Mouse (Mus musculus): Measurements from ENCODE around the gene Zfp811. TPM values are rescaled to one million over a fixed set of nuclear protein-coding genes. Genes with fewer than 3 reads are reported as not detected.

Zfp811 gene
- polyA plus RNA-seq, 1 experiment from 2014 or later = 43.4 TPM

- H3K9ac ChIP-seq = no peak overlapping the region
- H3K27me3 ChIP-seq (replicated peaks) = no peaks in the 10 kb centered on the region
- H3K4me3 ChIP-seq = no peak overlapping the region
- H3K4me2 ChIP-seq (replicated peaks) = no peak overlapping the region
- no peaks in the 10 kb centered on the region for H3K4me1 ChIP-seq
- H3K27ac ChIP-seq = no peak overlapping the region
- H3K36me3 ChIP-seq = no peaks in the 10 kb centered on the region
- 50% methylated on average over 5 of the region's 5 CpGs for whole genome bisulfite sequencing
- no peak for ATAC-seq (ENCODE audit: low FRiP score, low read depth)
- no peaks in the 10 kb centered on the region for H3K9me3 ChIP-seq
These were observed 59.1 kb downstream of the Zfp811 start for GRCm38 (mm10) chr17:32750611-32751010.

Other genes starting within 250 kb of the Zfp811 start
- not detected in 2 replicates for gene Cyp4f37, start 188.6 kb downstream of the Zfp811 start, polyA plus RNA-seq (2016; fragmentation: Nextera tagmentation; extraction: Ambion mirVana)
- gene Cyp4f40, start 151.0 kb downstream of the Zfp811 start, polyA plus RNA-seq (2016; fragmentation: Nextera tagmentation; extraction: Ambion mirVana) = not detected in 2 replicates
- gene Cyp4f15, start 124.3 kb downstream of the Zfp811 start, polyA plus RNA-seq (2016; fragmentation: Nextera tagmentation; extraction: Ambion mirVana) = 0.22 and 0.84 TPM in 2 replicates
- gene Zfp871, start 21.6 kb downstream of the Zfp811 start, polyA plus RNA-seq (2016; fragmentation: Nextera tagmentation; extraction: Ambion mirVana) = 39.9 and 44.9 TPM in 2 replicates
- 15.7 and 17.3 TPM in 2 replicates for gene Zfp799, start 20.3 kb upstream of the Zfp811 start, polyA plus RNA-seq (2016; fragmentation: Nextera tagmentation; extraction: Ambion mirVana)
- 6.5 and 7.9 TPM in 2 replicates for gene Zfp870, start 81.7 kb upstream of the Zfp811 start, polyA plus RNA-seq (2016; fragmentation: Nextera tagmentation; extraction: Ambion mirVana)
- gene Cyp4f14, start 107.4 kb upstream of the Zfp811 start, polyA plus RNA-seq (2016; fragmentation: Nextera tagmentation; extraction: Ambion mirVana) = not detected in 2 replicates
- gene Cyp4f13, start 137.5 kb upstream of the Zfp811 start, polyA plus RNA-seq (2016; fragmentation: Nextera tagmentation; extraction: Ambion mirVana) = 4.7 and 5.6 TPM in 2 replicates
- 8.7 and 10.3 TPM in 2 replicates for gene Zfp472, start 155.9 kb upstream of the Zfp811 start, polyA plus RNA-seq (2016; fragmentation: Nextera tagmentation; extraction: Ambion mirVana)
- 16.9 and 19.4 TPM in 2 replicates for gene Zfp952, start 183.2 kb upstream of the Zfp811 start, polyA plus RNA-seq (2016; fragmentation: Nextera tagmentation; extraction: Ambion mirVana)
- gene Zfp763, start 223.5 kb upstream of the Zfp811 start, polyA plus RNA-seq (2016; fragmentation: Nextera tagmentation; extraction: Ambion mirVana) = 21.6 and 22.8 TPM in 2 replicates